Mouse (Mus musculus): Measurements from ENCODE around the gene Ifi35. TPM values are rescaled to one million over a fixed set of nuclear protein-coding genes. Genes with fewer than 3 reads are reported as not detected.

Ifi35 gene
- polyA plus RNA-seq (2017; shearing (Covaris generic)), result 128 TPM

DNA sequence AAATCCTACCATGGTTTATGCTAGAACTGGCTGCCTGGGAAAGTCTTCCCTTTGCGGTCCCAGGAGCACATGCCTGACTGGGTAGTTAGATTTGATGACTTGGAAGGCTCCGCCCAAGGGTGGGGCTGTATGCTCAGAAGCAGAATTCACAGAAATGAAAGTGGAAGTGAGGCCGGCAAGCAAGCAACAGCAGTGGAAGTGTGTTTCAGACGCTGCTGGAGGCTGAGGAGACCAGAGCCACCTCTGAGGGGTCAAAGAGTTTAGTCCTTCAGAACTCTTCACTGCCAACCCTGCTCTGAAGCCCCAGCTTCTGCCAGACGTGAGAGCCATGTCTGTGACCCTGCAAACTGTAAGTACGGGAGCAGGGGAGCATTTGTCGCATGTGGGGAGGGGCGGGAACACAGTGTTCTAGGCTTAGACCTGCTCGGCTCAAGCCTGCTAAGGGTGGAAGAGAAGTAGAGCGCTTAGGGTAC is at the start of gene Ifi35:
Ifi35 (plus strand) TSS at position 134 of the 473 bp plus-strand sequence.

DNA sequence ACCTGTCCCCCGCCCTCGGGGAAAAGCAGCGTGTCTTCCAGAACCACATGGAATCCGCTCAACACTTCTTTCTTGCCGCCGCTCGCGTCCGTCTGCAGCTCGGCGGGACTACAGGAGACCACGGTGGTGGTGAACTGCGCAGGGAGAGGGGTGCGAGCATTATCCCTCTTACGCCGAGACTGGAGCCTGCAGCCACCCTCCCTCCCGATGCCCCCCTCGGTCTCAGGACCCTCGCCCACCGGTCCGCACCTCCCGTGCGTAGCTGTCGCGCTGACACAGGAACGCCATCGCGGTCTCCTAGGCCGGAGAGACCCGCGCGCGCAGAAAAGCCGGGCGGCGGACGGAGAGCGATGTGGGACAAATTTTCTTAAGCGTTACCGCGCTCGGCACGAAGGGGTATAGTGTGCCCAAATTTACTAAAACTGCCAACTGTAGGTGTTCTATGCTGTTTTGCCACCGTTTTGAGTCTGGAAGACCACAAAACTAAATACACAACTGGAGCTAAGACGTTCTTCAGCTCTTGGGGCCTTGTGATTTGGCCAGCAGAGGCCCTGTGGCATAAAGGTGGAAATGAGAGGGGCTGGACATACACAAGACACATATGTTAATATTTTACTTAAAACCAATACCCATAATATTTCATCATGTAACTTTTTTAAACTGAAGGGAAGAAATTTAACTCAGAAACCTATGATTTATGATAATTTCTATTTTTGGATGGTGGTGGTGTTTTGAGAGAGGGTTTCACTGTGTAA is 30.9 kb upstream of the Ifi35 start, which contains the start of gene Aarsd1:
Aarsd1 (minus strand) TSS at position 515 of the 755 bp plus-strand sequence.

DNA sequence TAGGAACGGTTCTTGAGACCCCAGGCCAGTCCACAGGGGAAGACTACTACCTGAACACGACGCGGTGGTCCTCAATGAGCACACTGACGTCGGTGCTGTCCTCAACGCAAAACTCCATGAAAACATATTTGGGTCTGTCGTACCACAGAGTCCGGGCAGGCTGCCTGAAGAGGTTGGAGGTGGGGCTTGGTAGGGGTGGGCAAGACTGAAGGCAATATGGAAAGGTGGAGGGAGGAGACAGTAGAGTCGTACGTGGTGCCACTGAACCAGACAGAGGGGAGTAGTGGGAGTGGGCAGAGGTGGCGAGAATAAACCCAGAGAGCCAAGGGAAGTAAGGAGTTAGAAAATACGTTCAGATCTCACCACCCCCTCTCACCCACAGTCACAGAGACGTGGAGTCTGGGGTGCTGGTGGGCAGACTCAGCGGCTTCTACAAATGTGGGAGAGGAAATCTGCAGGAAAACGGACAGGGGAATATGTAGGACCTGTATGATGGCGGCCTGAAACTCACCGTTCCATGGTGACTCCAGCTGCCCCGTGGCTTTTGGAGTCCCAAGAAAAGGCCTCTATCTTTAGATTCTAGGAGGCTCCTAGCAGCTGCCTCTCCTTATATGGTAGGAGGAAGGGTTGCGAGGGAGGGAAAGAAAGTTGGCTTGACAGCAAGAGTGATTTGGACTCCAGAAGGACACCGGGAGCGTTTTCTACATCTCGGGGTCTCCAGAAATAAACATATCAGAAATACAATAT is 23.9 kb upstream of the Ifi35 start, which contains the start of gene Gm27029:
Gm27029 (minus strand) TSS at position 692 of the 747 bp plus-strand sequence.

DNA sequence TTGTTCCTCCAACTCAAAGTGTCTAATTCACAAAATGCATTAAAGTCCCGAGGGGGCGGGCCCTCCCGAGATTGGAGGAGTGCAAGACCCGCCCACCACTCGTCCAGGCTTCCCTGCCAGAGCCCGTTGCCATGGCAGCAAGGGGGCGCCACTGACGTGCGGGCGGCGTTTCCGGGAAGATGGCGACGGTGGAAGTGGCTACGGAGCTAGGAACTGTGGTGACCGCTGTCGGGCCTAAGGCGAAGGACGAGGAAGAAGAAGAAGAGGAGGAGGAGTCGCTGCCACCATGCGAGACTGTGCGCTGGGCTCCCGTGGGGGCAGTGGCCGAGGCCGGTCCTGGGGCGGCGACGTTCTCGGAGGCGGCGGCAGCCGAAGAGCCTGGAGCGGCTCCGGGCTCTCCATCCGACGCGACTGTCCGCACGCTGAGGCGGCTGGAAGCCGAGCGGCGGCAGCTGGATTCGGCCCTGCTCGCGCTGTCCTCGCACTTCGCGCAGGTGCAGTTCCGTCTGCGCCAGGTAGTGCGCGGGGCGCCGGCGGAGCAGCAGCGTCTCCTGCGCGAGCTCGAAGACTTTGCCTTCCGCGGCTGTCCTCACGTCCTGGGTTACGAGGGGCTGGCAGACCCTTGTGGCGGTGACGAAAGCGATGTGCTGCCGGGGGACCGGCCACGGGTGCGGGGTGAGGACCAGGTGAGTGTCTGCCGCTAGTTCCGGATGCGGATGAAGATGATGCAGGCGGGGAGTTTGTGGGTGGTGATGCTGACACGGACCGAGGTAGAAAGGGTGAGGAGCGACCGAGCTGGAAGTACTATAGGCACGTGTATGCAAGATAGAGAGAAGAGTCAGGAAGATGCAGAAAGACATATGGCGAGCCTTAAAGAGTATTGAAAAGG is 23.0 kb upstream of the Ifi35 start, which contains the start of the genes Rundc1 and Ptges3l:
Rundc1 (plus strand) TSS at position 161 of the 889 bp plus-strand sequence.
Ptges3l (minus strand) TSS at position 409 of the 889 bp plus-strand sequence.

DNA sequence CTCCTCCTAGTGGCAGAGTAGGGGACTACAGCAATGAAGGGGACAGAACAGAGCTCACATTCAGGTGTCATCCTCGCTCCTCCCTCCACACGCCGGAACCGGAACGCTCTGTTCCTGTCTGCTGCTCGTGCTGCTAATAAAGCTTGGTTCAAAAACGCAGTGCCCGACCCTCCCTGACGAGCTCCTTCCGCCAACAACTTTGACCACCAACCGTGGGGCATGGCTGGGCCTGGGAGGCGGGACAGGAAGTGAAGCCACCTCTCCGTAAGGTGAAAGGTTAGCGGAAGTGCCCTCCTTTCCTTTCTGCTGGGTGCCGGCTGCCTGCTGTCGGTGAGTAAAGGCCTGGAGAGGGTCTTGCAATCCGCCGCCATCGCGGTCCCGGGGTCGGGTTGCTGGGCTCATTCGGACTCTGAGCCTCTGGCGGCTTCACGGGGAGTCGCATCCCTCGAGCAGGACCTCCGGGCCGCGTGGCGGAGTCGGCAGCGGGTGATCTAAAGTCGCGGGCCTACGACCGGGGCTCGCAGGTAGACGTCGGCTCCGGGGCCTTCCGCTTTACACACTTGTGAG is 6.0 kb upstream of the Ifi35 start, which contains the start of gene Rpl27:
Rpl27 (plus strand) TSS at position 172 of the 567 bp plus-strand sequence.

DNA sequence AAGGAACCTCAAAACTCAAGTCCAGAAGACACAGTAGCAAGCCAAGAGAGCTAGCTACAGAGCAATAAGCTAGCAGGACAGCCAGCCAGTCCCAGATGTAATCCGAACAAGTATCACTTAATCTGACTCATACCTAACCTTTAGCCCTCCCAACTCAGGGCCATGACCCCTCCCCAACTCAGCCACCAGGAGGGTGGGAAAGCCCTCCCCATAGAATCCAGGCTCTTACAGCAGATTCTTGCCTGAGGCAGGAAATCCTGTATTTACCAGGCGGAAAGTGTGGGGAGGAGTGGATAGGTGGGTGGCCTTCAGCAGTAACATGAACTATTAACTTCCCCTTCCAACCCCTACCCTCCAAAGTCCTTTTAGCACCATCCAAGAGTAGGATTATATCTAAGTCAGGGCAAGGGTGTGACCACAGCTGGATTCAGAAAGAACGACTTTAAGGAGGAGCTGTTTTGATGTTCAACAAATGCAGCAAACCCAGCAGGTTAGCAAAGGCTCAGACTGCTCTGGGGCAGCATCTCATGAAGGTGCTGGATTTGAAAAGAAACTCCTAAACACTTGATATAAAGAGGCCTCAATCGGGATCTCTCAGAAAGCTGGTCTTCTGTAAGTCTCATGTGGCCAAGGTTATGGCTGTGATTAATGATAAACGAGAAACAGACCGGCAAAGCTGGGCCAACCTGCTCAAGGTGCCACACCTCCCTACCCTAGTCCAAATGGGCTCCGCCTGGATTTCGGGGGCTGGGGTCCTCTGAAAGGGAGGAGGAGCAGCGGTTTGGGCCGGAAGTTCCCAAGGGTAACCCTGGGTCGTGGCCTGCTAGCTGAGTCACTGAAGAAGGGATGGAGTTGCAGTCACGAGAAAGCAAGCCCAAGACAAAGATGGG is 16.2 kb downstream of the Ifi35 start, which contains the start of gene Rnd2:
Rnd2 (plus strand) TSS at position 789 of the 890 bp plus-strand sequence.

DNA sequence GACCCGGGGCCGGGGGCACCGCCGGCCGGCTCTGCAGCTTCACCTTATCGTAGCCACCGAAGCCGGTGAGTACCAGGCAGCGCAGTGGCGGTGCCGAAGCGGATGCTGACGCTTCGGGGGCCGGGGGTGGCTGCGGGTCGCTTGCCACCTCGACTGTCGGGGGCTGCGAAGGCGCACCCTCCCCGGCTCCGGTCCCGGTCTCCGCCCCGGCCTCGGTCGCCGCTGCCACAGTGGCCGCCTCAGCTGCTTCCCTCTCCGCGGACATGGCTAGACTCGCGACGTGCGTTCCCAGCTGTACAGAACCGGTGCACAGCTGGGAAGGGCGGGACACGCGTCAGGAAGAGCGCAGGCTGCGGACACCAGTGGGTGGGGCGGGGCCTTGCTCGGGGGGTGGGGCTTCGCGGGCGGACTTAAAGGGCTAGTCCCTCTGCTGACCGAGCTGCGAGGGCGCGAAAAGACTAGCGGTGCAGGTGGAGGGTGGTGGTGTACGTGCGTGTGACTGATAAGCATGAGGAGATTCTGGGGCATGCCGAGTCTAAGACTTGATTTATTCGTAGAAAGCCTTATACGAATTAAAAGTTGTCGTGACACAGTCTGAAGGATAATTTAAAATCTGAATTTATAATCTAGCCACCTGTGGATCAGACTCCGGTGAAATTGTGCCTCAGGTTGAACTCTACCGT is 17.8 kb downstream of the Ifi35 start, which contains the start of gene Vat1:
Vat1 (minus strand) TSS at position 362 of the 683 bp plus-strand sequence.

Other genes starting within 250 kb of the Ifi35 start
- gene Ezh1, start 221.9 kb upstream of the Ifi35 start, polyA plus RNA-seq (2017; shearing (Covaris generic)), result 83.6 TPM
- gene Ramp2, start 202.4 kb upstream of the Ifi35 start, polyA plus RNA-seq (2017; shearing (Covaris generic)), result not detected
- gene Vps25, start 194.7 kb upstream of the Ifi35 start, polyA plus RNA-seq (2017; shearing (Covaris generic)), result 83.2 TPM
- gene Wnk4, start 187.8 kb upstream of the Ifi35 start, polyA plus RNA-seq (2017; shearing (Covaris generic)), result 5.3 TPM
- gene Cntd1, start 169.4 kb upstream of the Ifi35 start, polyA plus RNA-seq (2017; shearing (Covaris generic)), result 0.36 TPM
- 51.8 TPM for gene Coa3, start 169.3 kb upstream of the Ifi35 start, polyA plus RNA-seq (2017; shearing (Covaris generic))
- gene Becn1, start 146.1 kb upstream of the Ifi35 start, polyA plus RNA-seq (2017; shearing (Covaris generic)), result 208 TPM
- 178 TPM for gene Psme3, start 132.2 kb upstream of the Ifi35 start, polyA plus RNA-seq (2017; shearing (Covaris generic))
- gene Aoc2, start 123.3 kb upstream of the Ifi35 start, polyA plus RNA-seq (2017; shearing (Covaris generic)), result 4.7 TPM
- not detected for gene Aoc3, start 117.8 kb upstream of the Ifi35 start, polyA plus RNA-seq (2017; shearing (Covaris generic))
- not detected for gene G6pc, start 80.8 kb upstream of the Ifi35 start, polyA plus RNA-seq (2017; shearing (Covaris generic))
- 27.6 TPM for gene Aarsd1, start 30.8 kb upstream of the Ifi35 start, polyA plus RNA-seq (2017; shearing (Covaris generic))
- gene Gm27029, start 23.6 kb upstream of the Ifi35 start, polyA plus RNA-seq (2017; shearing (Covaris generic)), result not detected
- gene Rundc1, start 23.3 kb upstream of the Ifi35 start, polyA plus RNA-seq (2017; shearing (Covaris generic)), result 29.5 TPM
- gene Ptges3l, start 23.1 kb upstream of the Ifi35 start, polyA plus RNA-seq (2017; shearing (Covaris generic)), result 3.8 TPM
- 269 TPM for gene Rpl27, start 6.1 kb upstream of the Ifi35 start, polyA plus RNA-seq (2017; shearing (Covaris generic))
- gene Rnd2, start 16.6 kb downstream of the Ifi35 start, polyA plus RNA-seq (2017; shearing (Covaris generic)), result 0.25 TPM
- gene Vat1, start 17.8 kb downstream of the Ifi35 start, polyA plus RNA-seq (2017; shearing (Covaris generic)), result 0.36 TPM
- 4.3 TPM for gene Brca1, start 103.5 kb downstream of the Ifi35 start, polyA plus RNA-seq (2017; shearing (Covaris generic))
- 127 TPM for gene Nbr1, start 103.7 kb downstream of the Ifi35 start, polyA plus RNA-seq (2017; shearing (Covaris generic))
- 2.2 TPM for gene Tmem106a, start 133.8 kb downstream of the Ifi35 start, polyA plus RNA-seq (2017; shearing (Covaris generic))
- not detected for gene Gm11634, start 150.8 kb downstream of the Ifi35 start, polyA plus RNA-seq (2017; shearing (Covaris generic))
- 30.2 TPM for gene Rdm1, start 178.8 kb downstream of the Ifi35 start, polyA plus RNA-seq (2017; shearing (Covaris generic))
- gene Arl4d, start 217.1 kb downstream of the Ifi35 start, polyA plus RNA-seq (2017; shearing (Covaris generic)), result 1.8 TPM